Mouse (Mus musculus) embryonic facial prominence, embryonic 15.5 days (tissue): ENCODE results near the gene Tab2. TPM values are rescaled to one million over a fixed set of nuclear protein-coding genes. Genes with fewer than 3 reads are reported as not detected.

Experiments
- ATAC-seq: fragments of 200-750 bp; cut with Nextera tagmentation; 2 replicates; pipeline ENCODE4 v1.8.0; 2017; ENCODE audit warnings: low read depth, moderate TSS enrichment; ENCODE audit not compliant: insufficient number of reproducible peaks, low FRiP score, low TSS enrichment
- H3K27ac ChIP-seq: fragments of 300-500 bp; sonication (generic); replicated peaks from 2 replicates; pipeline ENCODE4 v1.5.1; 2015; ENCODE audit warnings: mild to moderate bottlenecking, inconsistent platforms
- H3K27me3 ChIP-seq: fragments of 300-500 bp; sonication (generic); 2 replicates; pipeline ENCODE4 v1.6.1; 2015; ENCODE audit warnings: inconsistent platforms
- H3K36me3 ChIP-seq: fragments of 300-500 bp; sonication (generic); 2 replicates; pipeline ENCODE4 v1.6.1; 2015; ENCODE audit warnings: mild to moderate bottlenecking, inconsistent platforms
- H3K4me1 ChIP-seq: fragments of 300-500 bp; sonication (generic); 2 replicates; pipeline ENCODE4 v1.6.1; 2015; ENCODE audit warnings: inconsistent platforms
- H3K4me2 ChIP-seq: fragments of 300-500 bp; sonication (generic); replicated peaks from 2 replicates; pipeline ENCODE4 v1.6.1; 2015; ENCODE audit warnings: mild to moderate bottlenecking, inconsistent platforms
- H3K4me3 ChIP-seq: fragments of 300-500 bp; sonication (generic); replicated peaks from 2 replicates; pipeline ENCODE4 v1.5.1; 2015; ENCODE audit warnings: mild to moderate bottlenecking, inconsistent platforms
- H3K9ac ChIP-seq: fragments of 300-500 bp; sonication (generic); 2 replicates; pipeline ENCODE4 v1.6.1; 2015; ENCODE audit warnings: inconsistent platforms
- H3K9me3 ChIP-seq: fragments of 300-500 bp; sonication (generic); replicated peaks from 2 replicates; pipeline ENCODE4 v1.6.1; 2016; ENCODE audit warnings: inconsistent platforms
- WGBS: fragments of 180-500 bp; shearing (Covaris S2); methylation state at CpG from one replicate; pipeline ENCODE4 v1.1.7; 2015; 5-methylcytosine and 5-hydroxymethylcytosine counted together
- polyA plus RNA-seq: library from polyadenylated mRNA; unstranded; fragments of >200 nt; fragmentation: Nextera tagmentation; extraction: Ambion mirVana; gene quantifications from 2 replicates; pipeline ENCODE4 v1.2.1, GENCODE M21; 2015

Tab2 gene
- polyA plus RNA-seq, 1 experiment from 2014 or later = 20.7 TPM

- Histone ChIP-seq H3K27ac (no peak overlapping the region), H3K27me3 (peaks cover 18% of the 10 kb centered on the region), H3K4me1 (peaks cover 12% of the 10 kb centered on the region; the same call in 1 of the 2 replicates), H3K9me3 (no peaks in the 10 kb centered on the region), H3K9ac (no peak overlapping the region), H3K4me2 (no peak overlapping the region), H3K36me3 (no peaks in the 10 kb centered on the region), H3K4me3 (no peak overlapping the region)
- ATAC-seq = no peak
- WGBS = 89% methylated on average over 6 of the region's 6 CpGs
Observed at GRCm38 (mm10) chr10:7863411-7863810, 92.6 kb downstream of the Tab2 start.

GRCm38 (mm10) chr10:7861937-7862657, 93.9 kb downstream of the Tab2 start:
- 85% methylated on average over 25 of the region's 25 CpGs for WGBS
- Histone ChIP-seq H3K4me2 (no peak overlapping the region), H3K36me3 (no peaks in the 10 kb centered on the region), H3K9me3 (no peaks in the 10 kb centered on the region), H3K27me3 (peaks cover 7% of the 10 kb centered on the region), H3K9ac (no peak overlapping the region), H3K27ac (no peak overlapping the region), H3K4me1 (0 out of 2 replicates have a peak, but pooled peaks cover 6% of the 10 kb centered on the region), H3K4me3 (no peak overlapping the region)
- ATAC-seq = no peak

GRCm38 (mm10) chr10:7861259-7861936, 94.6 kb downstream of the Tab2 start:
- Histone ChIP-seq H3K4me1 (0 out of 2 replicates have a peak, but pooled peaks cover 4% of the 10 kb centered on the region), H3K4me2 (no peak overlapping the region), H3K9me3 (no peaks in the 10 kb centered on the region), H3K4me3 (no peak overlapping the region), H3K9ac (no peak overlapping the region), H3K27ac (no peak overlapping the region), H3K27me3 (no peaks in the 10 kb centered on the region), H3K36me3 (no peaks in the 10 kb centered on the region)
- ATAC-seq = no peak
- WGBS = 68% methylated on average over 14 of the region's 14 CpGs

GRCm38 (mm10) chr10:7860494-7860893, 95.5 kb downstream of the Tab2 start:
- Histone ChIP-seq H3K27ac (no peak overlapping the region), H3K4me1 (0 out of 2 replicates have a peak, but pooled peaks cover 4% of the 10 kb centered on the region), H3K4me2 (no peak overlapping the region), H3K27me3 (no peaks in the 10 kb centered on the region), H3K36me3 (no peaks in the 10 kb centered on the region), H3K9me3 (no peaks in the 10 kb centered on the region), H3K4me3 (no peak overlapping the region), H3K9ac (no peak overlapping the region)
- ATAC-seq = no peak
- 83% methylated on average over 7 of the region's 7 CpGs for WGBS

Other genes with a start within 250 kb of the Tab2 start
- 53.7 and 58.5 TPM in 2 replicates for gene Katna1, start 230.2 kb downstream of the Tab2 start, polyA plus RNA-seq
- gene Ginm1, start 163.4 kb downstream of the Tab2 start, polyA plus RNA-seq = 86.8 and 87.3 TPM in 2 replicates
- 36.7 and 37.5 TPM in 2 replicates for gene Ppil4, start 163.3 kb downstream of the Tab2 start, polyA plus RNA-seq
- gene Zc3h12d, start 123.8 kb downstream of the Tab2 start, polyA plus RNA-seq = 0.21 TPM in 2 replicates